Mouse (Mus musculus) hindlimb bud, embryonic 11.5 days (tissue): ENCODE data around the gene Wwp2.
"Not testable (repeated sequence)": the region's sequence is repeated elsewhere in the genome, so short reads cannot be mapped to it uniquely, and the experiment has no call there.

Source experiments
- DNase-seq: peaks from one replicate; pipeline ENCODE4 v3.0.0-alpha.2; 2012; ENCODE audit warnings: low read depth, low spot score; ENCODE audit errors: extremely low spot score

Gene Wwp2

DNA sequence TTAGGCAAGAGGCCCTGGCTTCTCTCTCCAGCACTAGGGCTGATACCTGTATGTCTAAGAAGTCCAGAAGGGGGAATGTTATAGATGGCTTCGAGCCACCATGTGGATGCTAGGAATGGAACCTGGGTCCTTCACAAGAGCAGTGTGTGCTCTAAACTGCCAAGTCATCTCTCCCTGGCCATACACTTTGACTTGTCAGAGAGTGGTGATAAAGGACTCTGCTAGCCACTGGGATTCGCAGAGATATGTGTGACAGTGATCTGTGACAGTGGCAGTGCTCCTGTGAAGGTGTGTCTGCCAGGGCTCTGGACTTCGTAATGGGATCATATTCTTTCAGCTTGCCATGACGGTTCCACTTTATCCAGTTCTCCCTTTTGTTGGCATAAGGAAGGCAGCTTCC is 37.2 kb downstream of the Wwp2 start:
- no peak for DNase-seq

DNA sequence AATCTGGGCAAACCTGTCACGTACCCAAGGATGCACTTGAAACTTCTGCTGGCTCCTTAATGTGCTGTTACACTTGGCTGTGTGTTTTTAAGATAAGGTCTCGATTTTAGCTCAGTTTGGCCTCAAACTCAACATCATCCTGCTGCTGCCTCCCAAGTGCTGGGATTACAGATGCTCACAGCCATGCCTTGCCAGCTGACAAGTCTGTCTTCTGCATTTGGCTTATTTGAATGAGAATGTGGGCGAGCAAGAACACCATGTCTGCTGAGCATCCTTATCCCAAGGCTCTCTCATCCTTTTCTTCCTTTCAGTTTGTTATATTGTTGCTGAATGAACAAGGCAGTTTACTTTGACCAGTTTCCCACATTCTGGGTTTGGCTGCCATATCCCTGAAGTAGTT is 39.4 kb downstream of the Wwp2 start:
- DNase-seq = no peak

GRCm38 (mm10) chr8:107476786-107477185 is 40.6 kb downstream of the Wwp2 start:
- DNase-seq = not testable (repeated sequence)

DNA sequence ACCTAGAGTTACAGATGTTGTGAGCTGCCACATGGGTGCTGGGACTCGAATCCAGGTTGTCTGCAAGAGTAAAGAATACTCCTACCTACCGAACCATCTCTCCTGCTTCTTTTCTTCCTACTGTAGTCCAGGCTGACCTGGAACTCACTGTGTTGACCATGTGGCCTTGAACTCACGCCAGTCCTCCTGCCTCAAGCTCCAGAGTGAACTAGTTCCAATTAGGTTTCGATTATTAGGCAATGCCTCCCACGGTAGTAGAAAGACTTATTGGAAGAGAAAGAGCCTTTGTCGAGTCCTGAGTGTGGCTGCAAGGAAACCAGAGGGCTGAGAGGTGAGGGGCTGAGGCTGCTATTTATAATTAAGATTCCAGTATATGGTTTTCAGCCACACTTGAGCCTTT is 42.6 kb downstream of the Wwp2 start:
- no peak for DNase-seq

GRCm38 (mm10) chr8:107480436-107480835 is 44.3 kb downstream of the Wwp2 start:
- no peak for DNase-seq

- no peak for DNase-seq
These were observed 47.1 kb downstream of the Wwp2 start for GRCm38 (mm10) chr8:107483250-107483649.

GRCm38 (mm10) chr8:107484956-107485355 is 48.8 kb downstream of the Wwp2 start:
- DNase-seq = no peak

- DNase-seq = no peak
These were observed 52.4 kb downstream of the Wwp2 start for GRCm38 (mm10) chr8:107488551-107488950.

DNA sequence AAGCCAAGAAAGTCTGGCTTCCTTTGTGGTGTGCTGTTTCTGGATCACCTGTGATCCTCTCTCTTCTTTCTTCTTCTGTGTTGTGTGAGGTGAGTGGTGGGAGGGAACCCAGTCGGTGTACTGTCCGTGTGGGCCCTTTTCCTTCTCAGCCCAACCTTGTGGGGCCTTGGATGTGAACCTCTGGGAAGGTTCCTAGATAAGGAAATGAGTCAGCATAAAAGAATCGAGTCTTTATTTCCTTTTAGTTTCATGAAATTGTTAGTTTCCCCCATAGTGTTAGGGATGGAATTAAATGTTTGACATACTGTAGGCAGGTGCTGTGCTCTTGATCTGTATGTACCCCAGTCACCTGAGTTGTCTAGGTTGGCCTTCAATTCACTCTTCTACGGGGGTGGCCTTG is 52.9 kb downstream of the Wwp2 start:
- DNase-seq = no peak

- DNase-seq = no peak
These were observed 53.8 kb downstream of the Wwp2 start for GRCm38 (mm10) chr8:107489921-107490320.

DNA sequence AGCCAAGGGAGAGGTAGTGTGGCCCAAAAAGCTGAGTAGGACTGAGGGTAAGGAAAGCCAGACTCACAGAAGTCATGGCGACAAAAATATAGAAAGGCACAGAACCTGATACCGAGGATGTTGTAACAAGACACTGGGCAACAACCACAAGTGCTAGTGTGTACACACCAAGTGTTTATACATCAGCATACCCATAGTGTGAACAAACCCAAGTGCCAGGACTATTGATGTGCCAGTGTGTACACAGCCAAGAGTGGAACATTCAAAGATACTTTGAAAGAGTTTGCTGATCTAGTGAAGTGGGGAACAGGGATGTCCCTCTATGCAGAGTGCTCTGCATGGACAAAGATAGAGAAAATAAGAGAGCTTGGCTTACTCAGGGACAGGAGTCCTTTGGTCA is 54.5 kb downstream of the Wwp2 start:
- DNase-seq = no peak

DNA sequence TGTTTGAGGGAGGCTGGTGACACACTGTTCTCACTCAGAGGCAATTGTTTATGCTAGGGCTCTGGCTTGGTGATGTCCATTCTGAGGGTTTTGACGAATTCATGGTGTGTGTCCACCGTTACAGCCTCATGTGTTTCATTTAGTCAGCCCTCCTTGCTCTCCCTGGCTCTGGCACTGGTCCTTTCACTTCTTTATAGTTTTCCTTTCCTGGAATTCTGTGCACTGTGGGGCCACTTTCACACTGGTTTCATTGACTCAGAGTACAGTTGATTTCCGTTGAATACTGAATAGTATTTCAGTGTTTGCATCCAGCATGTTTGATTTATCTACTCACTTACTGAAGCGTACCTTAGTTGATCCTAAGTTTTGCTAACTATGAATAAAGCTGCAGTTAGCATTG is 55.0 kb downstream of the Wwp2 start:
- DNase-seq = no peak

- no peak for DNase-seq
These were observed 55.7 kb downstream of the Wwp2 start for GRCm38 (mm10) chr8:107491831-107492230.

DNA sequence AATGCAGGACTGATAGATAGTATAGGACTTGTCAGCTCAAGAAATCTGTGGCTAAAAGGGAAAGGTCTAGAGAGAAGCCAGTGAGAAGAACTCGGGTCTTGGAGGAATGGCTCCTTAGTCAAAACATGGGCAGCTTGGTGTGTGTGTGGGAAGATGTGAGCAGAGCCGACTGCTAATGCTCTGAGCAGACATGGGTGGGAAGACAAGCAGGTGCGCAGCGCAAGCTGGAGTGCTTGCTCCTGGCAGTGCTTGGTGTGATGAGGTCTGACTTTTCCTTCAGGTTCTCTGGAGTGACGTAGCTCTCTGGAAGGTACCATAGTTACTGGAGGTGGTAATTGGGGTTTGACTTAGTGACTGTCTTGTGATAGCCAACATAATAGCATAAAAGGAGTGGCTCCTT is 56.6 kb downstream of the Wwp2 start:
- DNase-seq = no peak

DNA sequence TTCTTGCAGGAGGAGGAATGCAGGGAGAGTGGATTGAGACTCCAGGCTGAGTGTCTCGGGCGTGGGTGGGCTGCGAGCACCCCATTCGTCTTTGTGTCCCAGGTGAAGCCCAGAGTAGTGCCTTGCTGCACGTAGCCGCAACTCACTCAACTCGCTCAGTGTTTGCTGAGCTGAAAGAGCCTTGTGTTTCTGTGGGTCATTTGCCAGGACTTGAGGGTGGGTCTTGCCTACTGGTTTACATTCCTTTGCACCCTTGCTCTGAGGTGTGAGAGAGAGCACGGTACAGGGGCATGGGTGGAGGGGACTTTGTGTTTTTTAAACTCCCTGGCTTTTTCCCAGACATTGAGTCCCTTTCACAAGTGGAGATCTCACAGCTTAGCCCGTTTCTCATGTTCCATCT is 59.3 kb downstream of the Wwp2 start:
- DNase-seq = no peak

DNA sequence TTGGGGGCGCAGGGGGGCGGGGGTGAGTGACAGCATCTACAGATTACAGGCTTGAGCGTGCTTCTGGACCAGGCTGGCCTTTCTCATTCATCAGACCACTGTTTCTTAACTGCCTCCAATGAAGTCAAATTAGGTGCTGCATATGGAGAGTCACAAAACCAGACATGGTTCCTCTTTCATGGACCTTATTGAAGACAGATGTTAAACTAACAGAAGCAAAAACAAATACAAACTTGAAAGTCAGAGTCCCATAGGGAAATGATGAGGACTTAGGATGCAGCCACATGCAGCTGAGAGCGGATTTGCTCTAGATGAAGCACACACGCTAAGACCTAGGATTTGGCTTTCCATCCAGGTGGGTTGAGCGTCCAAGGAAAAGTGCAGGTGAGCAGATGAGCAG is 61.5 kb downstream of the Wwp2 start:
- peak; percentile 57 for DNase-seq

GRCm38 (mm10) chr8:107498390-107498789 is 62.2 kb downstream of the Wwp2 start:
- DNase-seq = no peak

- no peak for DNase-seq
These were observed 62.6 kb downstream of the Wwp2 start for GRCm38 (mm10) chr8:107498806-107499205.

- no peak for DNase-seq
These were observed 63.4 kb downstream of the Wwp2 start for GRCm38 (mm10) chr8:107499519-107499918.

DNA sequence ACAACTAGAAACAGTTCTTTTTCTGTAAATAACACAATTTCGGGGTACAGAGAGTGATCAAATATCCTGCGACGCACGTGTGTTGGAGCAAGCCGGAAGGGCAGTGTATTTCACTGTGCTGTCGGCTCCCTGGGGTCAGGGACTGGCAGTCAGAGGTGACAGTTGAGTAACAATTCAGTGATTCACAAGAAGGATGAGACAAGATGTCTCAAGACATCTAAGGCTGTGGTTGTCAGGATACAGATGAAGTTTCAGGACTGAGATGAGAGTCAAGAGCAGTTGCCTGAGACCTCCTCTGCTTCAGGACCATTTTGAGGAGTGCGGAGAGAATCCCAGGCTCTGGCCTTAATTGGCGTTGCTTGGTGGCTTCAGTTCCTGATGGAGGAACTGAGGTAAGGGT is 66.2 kb downstream of the Wwp2 start:
- DNase-seq = no peak

DNA sequence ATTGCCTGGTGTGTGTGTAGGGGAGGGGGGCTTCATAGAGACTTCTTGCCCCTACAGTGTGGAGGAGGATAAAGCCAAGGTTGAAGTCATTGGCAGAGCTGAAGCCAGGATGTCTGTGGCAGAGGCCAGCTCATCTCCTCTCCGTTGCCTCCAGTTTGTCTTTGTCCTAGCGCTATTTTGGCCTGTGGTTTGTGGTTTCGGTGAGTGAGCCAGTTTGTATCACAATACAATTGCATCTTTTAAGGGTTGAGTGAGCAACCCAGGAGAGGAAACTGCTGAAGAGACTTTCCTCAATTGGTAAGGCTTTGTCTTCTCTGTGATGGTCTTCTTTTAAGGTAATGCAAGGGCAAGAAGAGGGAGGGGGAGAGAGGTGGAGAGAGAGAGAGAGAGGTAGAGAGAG is 66.8 kb downstream of the Wwp2 start:
- no peak for DNase-seq

DNA sequence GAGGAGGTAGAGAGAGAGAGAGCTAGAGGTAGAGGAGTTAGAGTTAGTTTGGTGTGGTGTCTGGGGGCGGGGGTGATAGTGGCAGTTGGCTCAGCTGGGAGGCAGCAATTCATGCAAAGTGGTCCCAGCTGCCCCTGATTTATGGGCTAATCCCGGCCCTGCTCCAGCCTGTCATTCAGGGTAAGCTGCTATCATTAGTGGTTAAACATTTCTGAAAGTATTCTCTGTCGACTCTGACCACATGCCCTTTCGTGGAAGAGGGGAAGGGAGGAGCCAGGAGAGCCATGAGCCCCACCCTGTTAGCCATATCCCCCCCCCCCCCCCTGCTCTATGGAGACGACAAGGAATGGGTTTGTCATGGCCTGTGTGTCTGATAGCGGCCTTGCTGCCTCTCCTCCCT is 67.2 kb downstream of the Wwp2 start:
- DNase-seq = no peak

GRCm38 (mm10) chr8:107504239-107504985 is 68.2 kb downstream of the Wwp2 start:
- DNase-seq = no peak
